Mouse (Mus musculus) right cerebral cortex, adult 18-20 months (tissue): ENCODE measurements around the gene Lrrc17.
A peak's percentile ranks its signal among the peaks of the same experiment; 100 is the strongest.

Source experiments
- DNase-seq: peaks from one replicate; pipeline ENCODE4 v3.0.0; 2022; ENCODE audit warnings: mixed read lengths

Gene Lrrc17

DNA sequence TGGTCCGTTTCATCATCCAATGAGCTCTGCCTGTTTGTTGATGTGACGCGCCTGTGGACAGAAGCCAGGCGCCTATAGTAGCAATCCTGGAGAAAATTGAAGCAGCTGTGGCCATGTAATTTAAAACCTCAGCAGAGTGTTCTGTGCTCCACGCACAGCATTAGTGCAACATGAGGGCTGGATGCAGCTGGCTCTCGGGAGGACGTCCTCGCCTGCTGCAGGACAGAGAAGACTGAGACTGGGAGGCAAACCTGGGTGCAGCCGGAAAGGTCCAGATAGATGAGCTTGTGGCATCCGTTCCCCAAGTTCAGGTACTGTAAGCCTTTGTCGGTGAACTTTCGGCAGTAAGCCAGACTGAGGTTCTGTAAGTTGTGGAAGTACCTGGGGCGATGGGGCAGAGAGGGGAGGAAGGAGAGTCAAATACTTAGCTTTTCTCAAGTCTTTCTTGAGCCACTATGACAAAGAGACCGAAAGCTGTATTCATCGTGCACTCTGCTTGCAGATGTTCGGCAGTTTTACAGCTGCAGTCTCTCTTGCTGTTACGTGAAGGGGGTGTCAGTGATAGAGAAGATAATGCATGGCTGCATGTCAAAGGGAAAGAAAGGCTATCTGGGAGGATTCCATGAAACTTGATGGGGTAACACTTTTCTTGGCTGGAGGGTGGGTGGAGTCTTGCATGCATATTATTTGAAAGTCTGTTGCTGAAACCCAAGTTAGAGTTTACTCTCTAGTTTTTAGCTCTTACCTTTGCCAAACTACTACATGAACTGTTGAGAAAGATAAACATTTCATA, at the start of gene Lrrc17:
Gene Lrrc17 (plus strand): TSS at position 151 of the 793 bp plus-strand sequence.
- DNase-seq: no peak

GRCm38 (mm10) chr5:21494781-21495180, 48.6 kb upstream of the Lrrc17 start:
- no peak for DNase-seq

DNA sequence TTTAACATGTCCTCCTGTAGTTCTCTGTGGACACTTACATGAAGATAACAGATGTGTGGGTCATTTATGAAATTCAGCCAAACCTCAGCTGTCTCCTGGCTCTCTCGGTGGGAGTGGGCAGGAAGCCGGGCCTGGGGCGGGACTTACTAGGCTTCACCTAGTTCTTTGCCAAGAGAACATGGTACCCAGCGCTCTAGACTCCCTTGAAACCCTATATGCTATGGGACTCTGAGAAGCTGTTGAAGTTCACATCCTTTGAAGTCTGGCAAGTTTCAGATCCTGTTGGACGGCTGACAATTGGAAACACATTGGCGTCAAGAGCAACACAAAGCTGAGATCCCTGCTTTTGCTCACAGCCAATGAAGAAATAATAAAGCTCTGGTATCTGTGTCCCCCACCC, 47.0 kb upstream of the Lrrc17 start:
- no peak for DNase-seq

GRCm38 (mm10) chr5:21496881-21497280, 46.5 kb upstream of the Lrrc17 start:
- no peak for DNase-seq

DNA sequence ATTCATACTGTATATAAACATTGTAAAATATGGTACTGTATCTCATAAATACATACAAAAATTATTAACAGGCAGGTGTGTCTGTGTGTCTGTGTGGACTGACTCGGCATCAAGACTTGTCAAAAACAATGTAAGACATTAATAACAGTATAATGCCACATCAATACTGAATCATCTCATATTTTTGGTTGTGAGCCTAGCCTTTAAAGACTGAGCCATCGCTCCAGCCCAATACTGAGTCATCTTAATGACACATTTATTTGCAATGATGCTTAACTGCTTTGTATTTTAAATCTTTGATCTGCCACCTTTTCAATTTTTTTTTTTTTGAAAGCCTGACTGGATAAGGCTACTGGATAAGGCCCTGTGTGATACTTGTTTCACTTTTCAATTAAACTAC, 44.9 kb upstream of the Lrrc17 start:
- no peak for DNase-seq

GRCm38 (mm10) chr5:21498925-21499324, 44.4 kb upstream of the Lrrc17 start:
- no peak for DNase-seq

- DNase-seq: no peak
Measured at GRCm38 (mm10) chr5:21500133-21500532, 43.2 kb upstream of the Lrrc17 start.

DNA sequence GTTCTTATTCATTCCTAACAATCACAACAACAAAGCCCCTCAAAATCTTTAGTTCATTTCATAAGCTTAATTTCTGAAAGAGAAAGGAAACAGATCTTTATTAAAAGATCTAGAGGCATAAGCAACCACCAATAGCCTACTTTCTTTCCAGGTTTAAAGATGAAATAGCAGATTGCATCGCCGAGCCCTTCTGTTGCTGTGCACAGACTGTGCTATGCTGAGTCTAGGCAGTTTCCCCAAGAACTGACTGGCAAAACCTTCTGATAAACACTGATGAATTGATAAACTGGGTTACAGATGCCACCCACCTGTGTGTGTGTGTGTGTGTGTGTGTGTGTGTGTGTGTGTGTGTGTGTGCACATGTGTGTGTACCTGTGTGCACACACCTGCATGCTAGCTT, 42.4 kb upstream of the Lrrc17 start:
- no peak for DNase-seq

- DNase-seq: peak; percentile 62
Measured at GRCm38 (mm10) chr5:21502936-21503610, 40.3 kb upstream of the Lrrc17 start.

DNA sequence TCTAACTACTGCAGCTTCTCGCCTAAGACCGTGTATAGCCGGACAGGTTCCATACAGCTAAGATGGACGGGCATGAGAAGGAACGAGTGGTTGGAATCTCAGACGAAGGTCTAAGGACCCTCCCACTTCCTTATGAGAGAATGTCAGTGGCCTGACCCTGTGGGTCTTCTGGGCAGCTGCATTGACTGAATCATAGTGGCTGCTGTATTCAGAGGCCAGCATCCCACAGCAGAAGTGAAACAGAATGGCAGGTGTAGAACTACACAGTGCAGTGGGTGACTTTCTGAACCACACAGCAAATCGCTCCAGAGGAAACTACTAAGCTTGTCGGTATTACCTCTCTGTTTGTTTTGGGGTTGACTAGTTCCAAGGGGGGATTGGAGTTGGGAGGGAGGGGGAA, 38.2 kb upstream of the Lrrc17 start:
- DNase-seq: no peak

DNA sequence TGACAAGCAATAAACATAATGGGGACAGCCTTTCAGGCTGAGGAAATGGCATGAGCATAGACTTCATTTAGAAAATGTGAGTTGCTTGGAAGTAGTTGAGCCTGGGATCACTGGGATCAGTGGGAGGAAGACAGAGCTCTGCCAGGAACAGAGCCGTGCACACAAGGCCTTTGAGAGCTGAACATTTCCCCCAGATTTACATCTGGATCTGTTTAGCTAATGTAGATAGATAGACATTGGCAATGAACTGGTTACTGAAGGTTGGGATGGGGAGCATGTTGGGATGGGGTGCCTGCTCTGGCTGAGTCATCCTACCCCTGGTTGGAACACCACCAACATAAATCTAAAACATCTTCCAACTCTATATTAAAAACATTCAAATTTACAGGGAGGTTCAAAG, 36.5 kb upstream of the Lrrc17 start:
- DNase-seq: no peak

DNA sequence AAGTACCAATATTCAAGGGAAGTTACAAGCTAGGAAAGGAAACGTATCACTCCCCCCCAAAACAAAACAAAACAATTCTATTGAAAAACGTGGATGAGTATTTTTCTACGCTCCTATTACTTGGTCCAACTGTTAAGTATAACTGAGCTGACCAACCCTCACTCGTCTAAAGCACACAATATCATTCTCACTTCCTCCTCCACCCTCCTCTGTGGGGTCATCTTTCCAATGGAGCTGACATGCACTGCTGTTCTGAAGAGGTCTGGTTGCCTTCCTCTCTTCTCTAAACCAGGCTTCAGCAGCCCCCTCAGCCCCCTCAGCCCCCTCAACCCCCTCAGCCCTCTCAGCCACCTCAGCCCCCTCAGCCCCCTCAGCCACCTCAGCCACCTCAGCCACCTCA, 33.6 kb upstream of the Lrrc17 start:
- DNase-seq: no peak

- no peak for DNase-seq
Measured at GRCm38 (mm10) chr5:21513363-21513762, 30.0 kb upstream of the Lrrc17 start.

- no peak for DNase-seq
Measured at GRCm38 (mm10) chr5:21517562-21517961, 25.8 kb upstream of the Lrrc17 start.

GRCm38 (mm10) chr5:21518207-21518606, 25.2 kb upstream of the Lrrc17 start:
- DNase-seq: no peak

GRCm38 (mm10) chr5:21519166-21519565, 24.2 kb upstream of the Lrrc17 start:
- DNase-seq: no peak

DNA sequence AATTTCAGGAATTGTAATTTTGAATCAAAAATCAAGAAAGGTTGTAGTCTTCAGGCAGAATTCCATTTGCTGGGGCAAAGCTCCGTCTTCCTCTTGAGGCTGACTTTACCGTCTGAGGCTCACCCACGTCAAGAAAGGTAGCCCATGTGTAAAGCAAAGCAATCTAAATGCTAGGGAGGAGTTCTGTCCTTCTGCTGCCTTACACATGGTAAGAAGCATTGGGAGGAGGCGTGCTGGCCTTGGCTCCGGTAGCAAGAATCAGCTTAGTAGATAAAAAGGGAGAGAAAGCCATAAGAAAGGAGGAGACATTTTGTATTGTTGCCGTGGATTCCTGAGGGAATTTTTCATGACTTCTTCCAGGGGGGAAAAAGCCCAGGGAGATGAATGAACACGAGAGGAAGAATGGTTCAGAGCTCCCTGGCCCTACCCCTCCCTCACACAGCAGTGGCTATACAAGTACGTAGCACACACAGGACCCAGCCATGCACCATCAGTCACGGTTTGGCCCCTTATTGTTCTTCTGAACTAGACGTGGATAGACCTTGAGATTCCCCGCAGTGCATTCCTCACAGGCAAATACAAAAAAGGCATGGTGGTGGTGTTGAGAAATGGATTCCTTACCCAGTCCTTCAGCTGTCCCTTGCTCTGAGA, 16.4 kb upstream of the Lrrc17 start:
- no peak for DNase-seq

DNA sequence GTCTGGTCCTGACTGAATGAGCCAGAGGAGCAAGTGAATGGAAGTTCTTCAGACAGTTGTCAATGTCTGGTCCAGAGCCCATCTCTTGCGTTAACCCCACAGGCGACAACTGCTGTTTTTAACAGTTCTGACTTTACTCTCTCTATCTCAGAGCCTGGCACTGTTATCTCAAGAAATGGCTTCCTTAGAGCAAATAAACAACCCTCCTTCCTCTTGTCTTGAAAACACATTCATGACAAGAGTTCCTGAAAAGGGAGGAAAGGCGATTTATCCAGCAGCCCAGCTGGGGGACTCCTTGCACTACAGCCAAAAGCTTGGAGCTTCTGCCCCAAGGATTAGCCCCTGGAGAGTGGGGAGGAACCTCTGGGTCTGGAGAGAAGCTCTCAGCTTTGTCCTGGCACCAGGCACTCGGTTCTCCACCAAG, 15.9 kb upstream of the Lrrc17 start:
- DNase-seq: no peak

- no peak for DNase-seq
Measured at GRCm38 (mm10) chr5:21528068-21528842, 15.1 kb upstream of the Lrrc17 start.

- no peak for DNase-seq
Measured at GRCm38 (mm10) chr5:21529110-21529720, 14.1 kb upstream of the Lrrc17 start.

DNA sequence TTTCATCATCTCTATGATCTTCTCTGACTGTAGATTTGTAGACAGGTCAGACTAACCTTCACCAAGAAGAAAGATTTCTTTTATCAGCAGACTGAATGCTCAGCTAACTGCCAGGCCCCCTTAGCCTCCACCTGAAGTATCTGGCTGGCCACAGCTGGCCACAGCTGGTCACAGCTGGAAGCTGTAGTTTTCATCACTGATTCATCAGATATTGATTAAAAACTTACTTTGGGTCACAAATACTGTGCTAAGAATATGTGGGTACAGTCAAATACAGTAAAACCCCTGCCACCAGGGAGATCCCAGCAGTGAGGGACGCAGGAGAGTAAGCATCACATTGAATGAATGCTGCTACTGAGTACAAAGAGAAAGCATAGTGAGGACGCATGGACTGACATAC, 11.2 kb upstream of the Lrrc17 start:
- DNase-seq: no peak

- DNase-seq: no peak
Measured at GRCm38 (mm10) chr5:21532921-21533320, 10.4 kb upstream of the Lrrc17 start.

GRCm38 (mm10) chr5:21542226-21542625, 1.1 kb upstream of the Lrrc17 start:
- DNase-seq: no peak
